Comparison of ENCODE assay signal across 8 mouse cellular contexts in the genomic region with DNA sequence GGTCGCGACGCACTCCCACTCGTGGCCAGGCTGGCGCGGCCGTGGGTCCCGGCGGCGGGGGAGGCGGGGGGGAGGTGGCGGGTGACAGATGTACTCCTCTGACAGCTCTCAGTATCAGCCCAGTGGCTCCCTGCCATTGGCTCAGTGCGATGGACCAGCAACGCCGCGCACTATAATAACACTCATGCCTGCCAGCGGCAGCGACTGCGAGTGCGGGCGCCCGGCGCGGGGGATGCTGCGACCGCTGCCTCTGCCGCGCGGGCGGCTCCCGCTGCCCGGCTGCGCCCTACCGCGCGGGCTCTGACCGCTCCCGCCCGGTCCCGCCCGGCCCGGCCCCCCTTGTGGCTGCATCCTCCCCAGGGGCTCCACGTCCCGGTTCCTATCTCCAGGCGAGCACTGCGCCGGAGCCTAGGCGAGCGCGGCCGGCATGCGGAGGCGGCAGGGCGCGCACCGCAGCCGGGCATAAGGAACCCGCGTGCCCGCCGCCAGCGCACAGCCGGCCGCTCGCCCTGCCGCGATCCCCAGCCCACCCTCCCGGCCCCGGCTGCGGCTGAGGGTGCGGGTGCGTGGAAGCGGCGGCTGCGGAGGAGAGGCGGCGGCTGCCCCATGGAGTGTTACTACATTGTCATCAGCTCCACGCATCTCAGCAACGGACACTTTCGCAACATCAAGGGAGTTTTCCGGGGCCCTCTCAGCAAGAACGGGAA. TPM values are rescaled to one million over a fixed set of nuclear protein-coding genes. Genes with fewer than 3 reads are reported as not detected.
DNase-seq lines count a peak whose midpoint lies in the region; ATAC-seq lines count a peak whose summit lies in the region.

Zfp804a (plus strand) TSS at position 38 of the 707 bp plus-strand sequence.

- no peak within 1 kb of the TSS for H3K27ac ChIP-seq in kidney, embryonic 15.5 days
- H3K27ac ChIP-seq in stomach, embryonic 14.5 days (ENCODE audit: low read length) = no peak within 1 kb of the TSS

- ATAC-seq in kidney, embryonic 15.5 days (replicated peaks; ENCODE audit: low FRiP score) = peak; percentile 89
- peak; percentile 48 for ATAC-seq in megakaryocyte progenitor cell, adult 5-6 weeks (replicated peaks; ENCODE audit: poor library complexity)
- ATAC-seq in stomach, embryonic 14.5 days (ENCODE audit: insufficient number of reproducible peaks, insufficient read depth, low FRiP score, low read depth) = peak; percentile 82

- under 1% methylated on average over 68 of the region's 82 CpGs for WGBS in kidney, embryonic 15.5 days
- WGBS in stomach, embryonic 14.5 days = under 1% methylated on average over 81 of the region's 82 CpGs

- peak within 1 kb of the TSS; percentile 64 for H3K4me3 ChIP-seq in kidney, embryonic 15.5 days (replicated peaks)
- peak within 1 kb of the TSS; percentile 60 for H3K4me3 ChIP-seq in stomach, embryonic 14.5 days (ENCODE audit: low read depth, low read length)

- no peaks in the 10 kb centered on the region for H3K36me3 ChIP-seq in kidney, embryonic 15.5 days
- no peaks in the 10 kb centered on the region for H3K36me3 ChIP-seq in stomach, embryonic 14.5 days (ENCODE audit: control insufficient read depth, insufficient read depth, low read length)

- no peak for DNase-seq in kidney, adult 9 months
- peak; percentile 80 for DNase-seq in cerebellum, adult 9-11 months
- peak; percentile 54 to 62 for DNase-seq in frontal cortex, postnatal 36 days (ENCODE audit: low spot score in 2 of 2)
- DNase-seq in layer of hippocampus, postnatal 10 days (ENCODE audit: low spot score in 2 of 2) = peak; percentile 68 to 77
- DNase-seq in urinary bladder, adult 2 months (ENCODE audit: low spot score) = no peak

- peaks cover 15% of the 10 kb centered on the region for H3K4me1 ChIP-seq in kidney, embryonic 15.5 days
- no peaks in the 10 kb centered on the region for H3K4me1 ChIP-seq in stomach, embryonic 14.5 days (ENCODE audit: control insufficient read depth, insufficient read depth, low read length)

- H3K9me3 ChIP-seq in kidney, embryonic 15.5 days (replicated peaks) = no peaks in the 10 kb centered on the region
- H3K9me3 ChIP-seq in stomach, embryonic 14.5 days (ENCODE audit: control insufficient read depth, low read depth, low read length) = no peaks in the 10 kb centered on the region

- H3K9ac ChIP-seq in kidney, embryonic 15.5 days = peak within 1 kb of the TSS; percentile 31; the same call in 1 of the 2 replicates
- H3K9ac ChIP-seq in stomach, embryonic 14.5 days (replicated peaks; ENCODE audit: low read depth, low read length) = peak within 1 kb of the TSS; percentile 55

- peak within 1 kb of the TSS; percentile 98 for H3K4me2 ChIP-seq in kidney, embryonic 15.5 days
- H3K4me2 ChIP-seq in stomach, embryonic 14.5 days (replicated peaks; ENCODE audit: low read depth, low read length) = peak within 1 kb of the TSS; percentile 97

- peaks cover 46% of the 10 kb centered on the region for H3K27me3 ChIP-seq in kidney, embryonic 15.5 days
- H3K27me3 ChIP-seq in stomach, embryonic 14.5 days (ENCODE audit: control insufficient read depth, insufficient read depth, low read length) = no peaks in the 10 kb centered on the region

RNA-seq across cellular contexts. Expression of gene Zfp804a, which starts in this region (rescaled TPM):
- 0.35 and 0.53 TPM in 2 replicates for polyA plus RNA-seq in kidney, embryonic 15.5 days (2015; fragmentation: Nextera tagmentation; extraction: Ambion mirVana)
- total RNA-seq in layer of hippocampus, postnatal 10 days (2021) = 10 to 100 TPM; 22.6 to 24.0 TPM
- total RNA-seq in megakaryocyte progenitor cell, adult 5-6 weeks (2015) = not detected in 2 replicates
- total RNA-seq in megakaryocyte progenitor cell, adult 5-6 weeks (2017) = not detected in 2 replicates
- 3.9 and 4.6 TPM in 2 replicates for polyA plus RNA-seq in stomach, embryonic 14.5 days (2014; fragmentation: Nextera tagmentation; extraction: Ambion mirVana)
- 0.04 TPM in 1 of 2 replicates, not detected in the other for polyA plus RNA-seq in urinary bladder, adult 2 months (2012; rRNA removed)

Comparison
In these comparisons a context has a peak if more than half of its experiments do, and no peak if none do; other contexts are left out.
1. RNA of gene Zfp804a (total RNA-seq): 22.6 to 24.0 TPM in layer of hippocampus, postnatal 10 days; not detected in megakaryocyte progenitor cell, adult 5-6 weeks; every median in the first group is over 10 times any median in the second.
2. Peak in ATAC-seq, H3K4me3 ChIP-seq, H3K9ac ChIP-seq and H3K4me2 ChIP-seq in kidney, embryonic 15.5 days; RNA of the gene not detected or under 1 TPM.
3. Peak in ATAC-seq in megakaryocyte progenitor cell, adult 5-6 weeks; RNA of the gene not detected or under 1 TPM.
4. DNase-seq: peak in cerebellum, adult 9-11 months (single experiment), frontal cortex, postnatal 36 days (2 of 2) and layer of hippocampus, postnatal 10 days (2 of 2); none in kidney, adult 9 months (single experiment) and urinary bladder, adult 2 months (single experiment).
5. Peak in every context shown above with its lines, with median percentiles within 50 percentile points of each other: ATAC-seq.